Mouse (Mus musculus) lung, postnatal 0 days (tissue): Measurements from ENCODE around the gene Nrf1. TPM values are rescaled to one million over a fixed set of nuclear protein-coding genes. Genes with fewer than 3 reads are reported as not detected.

Experiments
- ATAC-seq: fragments of 200-750 bp; cut with Nextera tagmentation; 2 replicates; pipeline ENCODE4 v1.8.0; 2017; ENCODE audit warnings: moderate library complexity
- DNase-seq: peaks from one replicate; pipeline ENCODE4 v3.0.0-alpha.2; 2016; ENCODE audit warnings: low spot score
- H3K27ac ChIP-seq: fragments of 300-500 bp; sonication (generic); 2 replicates; pipeline ENCODE4 v1.5.1; 2014; ENCODE audit warnings: antibody characterized with exemption, mild to moderate bottlenecking, low read length, mixed read lengths
- H3K27me3 ChIP-seq: fragments of 300-500 bp; sonication (generic); replicated peaks from 2 replicates; pipeline ENCODE4 v1.6.1; 2014; ENCODE audit warnings: low read length, mixed read lengths; ENCODE audit not compliant: insufficient read depth
- H3K36me3 ChIP-seq: fragments of 300-500 bp; sonication (generic); 2 replicates; pipeline ENCODE4 v1.6.1; 2014; ENCODE audit warnings: low read length, mixed read lengths; ENCODE audit not compliant: insufficient read depth
- H3K4me1 ChIP-seq: fragments of 300-500 bp; sonication (generic); 2 replicates; pipeline ENCODE4 v1.6.1; 2014; ENCODE audit warnings: antibody characterized with exemption, low read depth, low read length, mixed read lengths; ENCODE audit not compliant: insufficient read depth
- H3K4me2 ChIP-seq: fragments of 300-500 bp; sonication (generic); replicated peaks from 2 replicates; pipeline ENCODE4 v1.6.1; 2014; ENCODE audit warnings: low read depth, mild to moderate bottlenecking, low read length, moderate library complexity, mixed read lengths
- H3K4me3 ChIP-seq: fragments of 300-500 bp; sonication (generic); 2 replicates; pipeline ENCODE4 v1.5.1; 2014; ENCODE audit warnings: low read depth, low read length
- H3K9ac ChIP-seq: fragments of 300-500 bp; sonication (generic); replicated peaks from 2 replicates; pipeline ENCODE4 v1.6.1; 2014; ENCODE audit warnings: low read depth, mild to moderate bottlenecking
- H3K9me3 ChIP-seq: fragments of 300-500 bp; sonication (generic); 2 replicates; pipeline ENCODE4 v1.6.1; 2016; ENCODE audit warnings: low read length, mixed read lengths
- CTCF ChIP-seq: IDR thresholded peaks from 2 replicates; pipeline ENCODE4 v1.5.1; 2016; ENCODE audit warnings: antibody characterized with exemption, mild to moderate bottlenecking
- EP300 ChIP-seq: IDR thresholded peaks from 2 replicates; pipeline ENCODE4 v1.6.1; 2016; ENCODE audit warnings: antibody characterized with exemption, mild to moderate bottlenecking, control low read depth
- WGBS: fragments of 180-500 bp; shearing (Covaris S2); extraction: QIAGEN DNeasy Blood & Tissue Kit; methylation state at CpG from one replicate; pipeline ENCODE4 v1.1.7; 2014; 5-methylcytosine and 5-hydroxymethylcytosine counted together
- polyA plus RNA-seq: library from polyadenylated mRNA; unstranded; fragments of >200 nt; fragmentation: Nextera tagmentation; extraction: Ambion mirVana; gene quantifications from 2 replicates; pipeline ENCODE4 v1.2.1, GENCODE M21; 2015

Nrf1 gene
- polyA plus RNA-seq, 1 experiment from 2014 or later, result 22.7 TPM

DNA sequence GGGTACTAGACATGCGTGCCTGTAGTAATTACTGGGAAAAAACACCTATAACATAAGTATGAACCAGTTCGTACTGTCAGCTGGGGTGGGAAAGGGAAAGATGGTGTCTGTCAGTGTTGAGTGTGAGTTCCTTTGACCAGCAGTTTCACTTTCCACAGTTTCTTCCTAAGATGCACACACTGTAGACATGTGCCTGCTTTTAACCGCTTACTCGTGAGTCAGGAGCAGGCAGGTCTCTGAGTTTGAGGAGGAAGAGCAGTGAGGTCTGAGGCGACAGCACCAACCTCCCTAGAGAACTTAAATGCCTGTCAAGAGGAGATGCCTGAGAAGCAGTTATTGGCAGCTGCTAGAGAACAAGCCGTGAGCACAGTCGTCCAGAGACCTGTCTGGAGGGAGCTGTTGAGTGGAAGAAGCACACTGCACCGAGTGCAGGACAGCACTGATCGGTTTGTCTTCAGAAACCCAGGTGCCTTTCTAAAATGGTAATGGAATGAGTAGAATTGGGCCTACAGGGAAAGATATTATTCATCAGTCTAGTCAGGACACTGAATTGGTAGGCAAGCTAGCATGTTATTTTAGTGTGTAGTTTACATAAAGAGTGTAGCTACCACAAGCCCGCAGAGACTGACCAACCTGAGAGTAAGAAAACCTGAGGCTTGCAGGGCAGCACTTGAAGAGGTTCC, 62.2 kb downstream of the Nrf1 start:
- no peaks in the 10 kb centered on the region for H3K27me3 ChIP-seq
- DNase-seq (no peak), ATAC-seq (no peak)
- no peaks in the 10 kb centered on the region for H3K4me1 ChIP-seq
- H3K9ac ChIP-seq, result no peak overlapping the region
- no peak overlapping the region for H3K4me3 ChIP-seq
- TF ChIP-seq EP300, result no peak
- no peak for TF ChIP-seq CTCF
- H3K36me3 ChIP-seq, result peaks cover 22% of the 10 kb centered on the region
- H3K9me3 ChIP-seq, result no peaks in the 10 kb centered on the region
- no peak overlapping the region for H3K27ac ChIP-seq
- no peak overlapping the region for H3K4me2 ChIP-seq
- WGBS, result 92% methylated on average over 10 of the region's 10 CpGs

DNA sequence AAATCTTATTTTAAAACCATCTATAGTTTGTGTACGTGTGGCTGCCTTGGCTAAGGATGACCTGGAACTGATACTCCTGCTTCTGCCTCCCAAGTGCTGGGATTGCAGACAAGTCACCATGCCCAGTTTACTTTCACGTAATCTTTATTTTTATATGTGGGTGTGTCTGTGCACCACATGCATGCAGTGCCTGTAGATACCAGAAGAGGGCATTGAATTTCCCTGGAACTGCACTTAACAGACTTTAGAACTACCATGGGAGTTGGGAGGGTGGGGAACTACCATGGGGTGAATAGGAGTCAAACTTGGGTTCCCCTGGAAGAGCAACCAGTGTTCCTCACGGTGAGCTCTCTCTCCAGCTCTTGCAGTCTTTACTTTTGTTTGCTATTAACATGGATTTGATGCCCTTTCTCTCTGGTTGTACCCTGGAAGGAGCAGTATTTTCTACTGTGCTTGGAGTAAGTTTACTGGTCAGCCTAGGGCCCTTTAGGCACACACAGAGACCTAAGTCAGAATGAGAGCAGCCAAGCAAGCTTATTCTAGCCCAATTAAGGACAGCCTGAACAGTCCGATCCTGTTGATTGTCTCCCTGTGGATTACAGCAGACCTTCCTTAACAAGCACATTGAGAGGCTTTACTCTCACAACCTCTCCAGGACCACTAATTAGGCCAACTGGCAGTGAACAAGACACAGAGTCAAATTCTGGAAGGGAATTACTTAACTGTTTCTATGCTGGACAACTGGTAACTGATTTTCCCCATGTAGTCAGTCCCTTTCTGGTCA, 64.8 kb downstream of the Nrf1 start:
- Histone ChIP-seq H3K9me3 (no peaks in the 10 kb centered on the region), H3K4me3 (no peak overlapping the region), H3K36me3 (peaks cover 34% of the 10 kb centered on the region), H3K4me1 (no peaks in the 10 kb centered on the region), H3K9ac (no peak overlapping the region), H3K4me2 (no peak overlapping the region), H3K27ac (no peak overlapping the region), H3K27me3 (no peaks in the 10 kb centered on the region)
- DNase-seq (no peak), ATAC-seq (no peak)
- TF ChIP-seq EP300, result no peak
- peak; percentile 24; the same call in 1 of the 2 replicates for TF ChIP-seq CTCF
- 98% methylated on average over 4 of the region's 4 CpGs for WGBS

DNA sequence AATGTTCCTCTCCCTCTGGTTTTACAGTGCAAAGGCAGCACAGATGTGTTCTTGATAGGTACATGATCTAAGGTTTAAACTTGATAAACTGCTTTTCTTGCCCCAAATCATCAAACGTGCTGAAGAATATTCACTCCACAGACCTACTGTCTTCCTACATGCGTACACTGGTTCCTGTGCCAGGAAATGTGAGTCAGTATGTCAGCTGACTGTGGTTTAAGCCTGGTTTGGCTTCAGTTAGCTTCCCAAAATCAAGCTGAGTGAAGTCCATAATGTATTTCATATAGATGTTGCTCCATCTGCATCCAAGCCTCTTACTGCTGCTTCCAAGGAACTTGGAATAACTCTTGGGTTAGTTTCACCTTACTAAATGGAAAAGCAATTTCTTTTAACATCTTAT, 66.3 kb downstream of the Nrf1 start:
- no peak overlapping the region for H3K4me3 ChIP-seq
- H3K9me3 ChIP-seq, result no peaks in the 10 kb centered on the region
- ATAC-seq (no peak), DNase-seq (no peak)
- H3K9ac ChIP-seq, result no peak overlapping the region
- TF ChIP-seq CTCF, result no peak
- TF ChIP-seq EP300, result no peak
- 83% methylated on average over 2 of the region's 2 CpGs for WGBS
- H3K27me3 ChIP-seq, result no peaks in the 10 kb centered on the region
- H3K4me2 ChIP-seq, result no peak overlapping the region
- peaks cover 37% of the 10 kb centered on the region for H3K36me3 ChIP-seq
- H3K4me1 ChIP-seq, result no peaks in the 10 kb centered on the region
- H3K27ac ChIP-seq, result no peak overlapping the region

DNA sequence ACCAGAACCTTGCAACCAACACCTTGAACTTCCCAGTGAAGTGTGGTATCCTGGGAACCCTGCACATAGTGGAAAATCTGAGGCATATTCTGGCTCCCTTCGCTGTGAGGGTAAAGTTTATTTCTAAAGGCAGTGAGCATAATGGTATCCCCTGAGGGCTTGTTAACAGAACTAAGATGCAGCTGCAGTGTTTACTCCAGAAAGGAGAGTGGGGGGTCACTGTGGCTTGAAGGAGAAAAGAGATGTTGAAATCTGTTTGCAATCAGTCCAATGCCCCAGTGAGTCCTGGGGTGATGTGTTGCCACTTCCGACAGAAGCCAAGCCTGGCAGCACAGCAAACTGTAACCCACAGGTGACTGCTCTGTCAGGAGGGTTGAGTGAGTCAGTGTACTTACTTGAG, 73.4 kb downstream of the Nrf1 start:
- Histone ChIP-seq H3K27ac (no peak overlapping the region), H3K27me3 (no peaks in the 10 kb centered on the region), H3K9ac (no peak overlapping the region), H3K36me3 (peaks cover 14% of the 10 kb centered on the region), H3K4me3 (no peak overlapping the region), H3K4me2 (no peak overlapping the region), H3K4me1 (no peaks in the 10 kb centered on the region), H3K9me3 (no peaks in the 10 kb centered on the region)
- ATAC-seq (no peak), DNase-seq (no peak)
- TF ChIP-seq CTCF, result no peak
- TF ChIP-seq EP300, result no peak
- 84% methylated on average over 2 of the region's 2 CpGs for WGBS

DNA sequence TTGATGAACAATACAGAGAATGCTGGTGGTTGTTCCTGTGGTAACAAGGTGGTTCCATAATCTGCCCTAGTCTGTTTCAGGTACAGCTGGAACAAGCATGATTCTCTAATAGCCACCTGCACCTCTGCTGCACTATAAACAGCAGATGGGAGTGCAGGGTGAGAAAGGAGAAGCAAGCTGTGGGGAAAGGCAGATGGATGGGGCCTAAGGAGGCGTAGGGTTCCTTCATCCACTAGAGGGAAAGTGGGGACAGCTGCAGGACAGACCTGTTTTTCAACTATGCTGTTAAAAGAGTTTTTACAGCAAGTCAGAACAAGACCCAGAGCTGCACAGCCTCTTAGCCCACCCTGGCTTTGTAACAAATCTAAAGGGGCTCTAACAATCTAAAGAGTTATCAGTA, 73.8 kb downstream of the Nrf1 start:
- Histone ChIP-seq H3K4me1 (no peaks in the 10 kb centered on the region), H3K27ac (no peak overlapping the region), H3K36me3 (peaks cover 17% of the 10 kb centered on the region), H3K9ac (no peak overlapping the region), H3K9me3 (no peaks in the 10 kb centered on the region), H3K4me3 (no peak overlapping the region), H3K4me2 (no peak overlapping the region), H3K27me3 (no peaks in the 10 kb centered on the region)
- WGBS, result 63% methylated on average over 1 of the region's 1 CpGs
- no peak for ATAC-seq
- TF ChIP-seq EP300, result no peak
- TF ChIP-seq CTCF, result no peak
- no peak for DNase-seq

DNA sequence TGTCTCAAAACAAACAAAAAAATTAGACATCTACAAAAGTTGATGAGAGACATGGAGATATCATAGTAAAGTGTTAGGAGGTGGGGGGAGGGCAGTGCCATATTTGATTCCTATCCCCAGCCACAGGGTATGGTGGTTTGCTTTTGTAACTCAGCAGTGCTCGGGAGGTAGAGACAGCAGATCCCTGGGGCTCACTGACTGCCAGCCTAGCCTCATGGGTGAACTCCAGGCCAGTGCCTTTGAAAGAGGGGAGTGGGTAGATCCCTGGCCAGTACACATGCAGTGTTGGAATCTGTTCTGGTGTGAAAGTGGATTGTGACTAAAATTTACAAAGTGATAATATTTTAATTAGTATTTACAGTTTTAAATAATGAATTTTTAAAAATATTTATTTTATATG, 75.6 kb downstream of the Nrf1 start:
- no peak for DNase-seq
- no peak for ATAC-seq
- 91% methylated on average over 1 of the region's 1 CpGs for WGBS
- Histone ChIP-seq H3K9ac (no peak overlapping the region), H3K9me3 (no peaks in the 10 kb centered on the region), H3K4me1 (no peaks in the 10 kb centered on the region), H3K27me3 (no peaks in the 10 kb centered on the region), H3K27ac (no peak overlapping the region), H3K36me3 (peaks cover 19% of the 10 kb centered on the region), H3K4me3 (no peak overlapping the region), H3K4me2 (no peak overlapping the region)
- no peak for TF ChIP-seq EP300
